Mouse (Mus musculus): Measurements from ENCODE around the gene Trir. TPM values are rescaled to one million over a fixed set of nuclear protein-coding genes. Genes with fewer than 3 reads are reported as not detected.

The Trir gene
- polyA plus RNA-seq, 1 experiment from 2014 or later = 163 TPM

GRCm38 (mm10) chr8:85037681-85038531 is 11.3 kb downstream of the Trir start:
- Histone ChIP-seq H3K4me2 (replicated peaks; ENCODE audit: low read depth, low read length) (peak overlapping the region; percentile 86), H3K4me3 (ENCODE audit: low read length) (peak overlapping the region; percentile 89), H3K27ac (ENCODE audit: low read depth, low read length) (peak overlapping the region; percentile 96), H3K27me3 (ENCODE audit: control insufficient read depth, insufficient read depth, low read length) (no peaks in the 10 kb centered on the region), H3K4me1 (ENCODE audit: control insufficient read depth, insufficient read depth, low read length) (peaks cover 13% of the 10 kb centered on the region; the same call in 1 of the 2 replicates), H3K9me3 (ENCODE audit: control insufficient read depth, low read length) (no peaks in the 10 kb centered on the region), H3K9ac (ENCODE audit: low read depth, low read length) (peak overlapping the region; percentile 84), H3K36me3 (ENCODE audit: control insufficient read depth, insufficient read depth, low read length) (peaks cover 35% of the 10 kb centered on the region)
- WGBS = under 1% methylated on average over 52 of the region's 57 CpGs
- 0 out of 2 replicates have a peak, but pooled peaks have one; percentile 2 for ATAC-seq (ENCODE audit: low FRiP score, low TSS enrichment)

DNA sequence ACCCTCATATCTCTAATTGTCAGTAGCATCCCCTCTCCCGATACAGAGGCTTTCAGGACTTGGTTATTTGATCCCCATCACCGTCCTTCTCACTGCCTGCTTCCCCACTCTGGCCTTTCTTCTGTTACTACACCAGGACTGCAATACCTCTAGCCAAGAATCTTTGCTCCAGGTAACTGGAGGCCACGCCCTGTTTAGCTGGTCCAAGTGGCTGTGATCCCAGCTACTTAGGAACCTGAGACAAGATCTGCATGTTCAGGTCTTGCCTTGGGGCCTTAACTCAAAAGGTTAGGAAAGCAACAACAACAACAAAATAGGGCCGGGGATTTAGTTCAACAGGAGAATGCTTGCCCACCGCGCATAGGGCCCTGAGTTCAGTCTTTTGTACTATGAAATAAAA is 17.0 kb downstream of the Trir start:
- Histone ChIP-seq H3K4me1 (ENCODE audit: control insufficient read depth, insufficient read depth, low read length) (peaks cover 6% of the 10 kb centered on the region; the same call in 1 of the 2 replicates), H3K9me3 (ENCODE audit: control insufficient read depth, low read length) (no peaks in the 10 kb centered on the region), H3K36me3 (ENCODE audit: control insufficient read depth, insufficient read depth, low read length) (peaks cover 87% of the 10 kb centered on the region), H3K9ac (ENCODE audit: low read depth, low read length) (no peak overlapping the region), H3K27me3 (ENCODE audit: control insufficient read depth, insufficient read depth, low read length) (no peaks in the 10 kb centered on the region), H3K4me2 (replicated peaks; ENCODE audit: low read depth, low read length) (no peak overlapping the region), H3K4me3 (ENCODE audit: low read length) (no peak overlapping the region), H3K27ac (ENCODE audit: low read depth, low read length) (no peak overlapping the region)
- 92% methylated on average over 6 of the region's 6 CpGs for WGBS
- ATAC-seq (ENCODE audit: low FRiP score, low TSS enrichment) = no peak

- Histone ChIP-seq H3K9me3 (ENCODE audit: control insufficient read depth, low read length) (no peaks in the 10 kb centered on the region), H3K4me3 (ENCODE audit: low read length) (no peak overlapping the region), H3K4me1 (ENCODE audit: control insufficient read depth, insufficient read depth, low read length) (peaks cover 6% of the 10 kb centered on the region), H3K4me2 (replicated peaks; ENCODE audit: low read depth, low read length) (no peak overlapping the region), H3K36me3 (ENCODE audit: control insufficient read depth, insufficient read depth, low read length) (peaks cover 49% of the 10 kb centered on the region), H3K27me3 (ENCODE audit: control insufficient read depth, insufficient read depth, low read length) (no peaks in the 10 kb centered on the region), H3K27ac (ENCODE audit: low read depth, low read length) (no peak overlapping the region), H3K9ac (ENCODE audit: low read depth, low read length) (no peak overlapping the region)
- no peak for ATAC-seq (ENCODE audit: low FRiP score, low TSS enrichment)
- WGBS = 80% methylated on average over 7 of the region's 7 CpGs
These were observed 30.7 kb downstream of the Trir start for GRCm38 (mm10) chr8:85057367-85057766.

GRCm38 (mm10) chr8:85059879-85060616 is 33.4 kb downstream of the Trir start, which contains the start of gene Fbxw9:
Gene Fbxw9 (plus strand): TSS chr8:85060055.
- peaks cover 26% of the 10 kb centered on the region for H3K36me3 ChIP-seq (ENCODE audit: control insufficient read depth, insufficient read depth, low read length)
- no peaks in the 10 kb centered on the region for H3K9me3 ChIP-seq (ENCODE audit: control insufficient read depth, low read length)
- under 1% methylated on average over 52 of the region's 53 CpGs for WGBS
- H3K9ac ChIP-seq (ENCODE audit: low read depth, low read length) = peak within 1 kb of the TSS; percentile 76
- H3K27me3 ChIP-seq (ENCODE audit: control insufficient read depth, insufficient read depth, low read length) = no peaks in the 10 kb centered on the region
- H3K4me1 ChIP-seq (ENCODE audit: control insufficient read depth, insufficient read depth, low read length) = peaks cover 6% of the 10 kb centered on the region
- peak; percentile 93 for ATAC-seq (ENCODE audit: low FRiP score, low TSS enrichment)
- peak within 1 kb of the TSS; percentile 91 for H3K4me2 ChIP-seq (replicated peaks; ENCODE audit: low read depth, low read length)
- H3K4me3 ChIP-seq (ENCODE audit: low read length) = peak within 1 kb of the TSS; percentile 89
- H3K27ac ChIP-seq (ENCODE audit: low read depth, low read length) = no peak within 1 kb of the TSS

- 96% methylated on average over 4 of the region's 4 CpGs for WGBS
- Histone ChIP-seq H3K27me3 (ENCODE audit: control insufficient read depth, insufficient read depth, low read length) (no peaks in the 10 kb centered on the region), H3K9ac (ENCODE audit: low read depth, low read length) (no peak overlapping the region), H3K27ac (ENCODE audit: low read depth, low read length) (no peak overlapping the region), H3K4me2 (replicated peaks; ENCODE audit: low read depth, low read length) (no peak overlapping the region), H3K9me3 (ENCODE audit: control insufficient read depth, low read length) (no peaks in the 10 kb centered on the region), H3K4me1 (ENCODE audit: control insufficient read depth, insufficient read depth, low read length) (peaks cover 6% of the 10 kb centered on the region), H3K36me3 (ENCODE audit: control insufficient read depth, insufficient read depth, low read length) (peaks cover 17% of the 10 kb centered on the region; the same call in 1 of the 2 replicates), H3K4me3 (ENCODE audit: low read length) (no peak overlapping the region)
- ATAC-seq (ENCODE audit: low FRiP score, low TSS enrichment) = no peak
These were observed 36.0 kb downstream of the Trir start for GRCm38 (mm10) chr8:85062603-85063002.

- Histone ChIP-seq H3K9ac (ENCODE audit: low read depth, low read length) (no peak overlapping the region), H3K9me3 (ENCODE audit: control insufficient read depth, low read length) (no peaks in the 10 kb centered on the region), H3K4me2 (replicated peaks; ENCODE audit: low read depth, low read length) (no peak overlapping the region), H3K4me3 (ENCODE audit: low read length) (no peak overlapping the region), H3K27ac (ENCODE audit: low read depth, low read length) (no peak overlapping the region), H3K4me1 (ENCODE audit: control insufficient read depth, insufficient read depth, low read length) (peaks cover 6% of the 10 kb centered on the region), H3K27me3 (ENCODE audit: control insufficient read depth, insufficient read depth, low read length) (no peaks in the 10 kb centered on the region), H3K36me3 (ENCODE audit: control insufficient read depth, insufficient read depth, low read length) (peaks cover 15% of the 10 kb centered on the region; the same call in 1 of the 2 replicates)
- WGBS = 39% methylated on average over 2 of the region's 2 CpGs
- no peak for ATAC-seq (ENCODE audit: low FRiP score, low TSS enrichment)
These were observed 38.6 kb downstream of the Trir start for GRCm38 (mm10) chr8:85065213-85065612.

- no peak overlapping the region for H3K4me3 ChIP-seq (ENCODE audit: low read length)
- WGBS = 96% methylated on average over 2 of the region's 2 CpGs
- H3K4me2 ChIP-seq (replicated peaks; ENCODE audit: low read depth, low read length) = no peak overlapping the region
- no peaks in the 10 kb centered on the region for H3K27me3 ChIP-seq (ENCODE audit: control insufficient read depth, insufficient read depth, low read length)
- H3K9me3 ChIP-seq (ENCODE audit: control insufficient read depth, low read length) = no peaks in the 10 kb centered on the region
- H3K36me3 ChIP-seq (ENCODE audit: control insufficient read depth, insufficient read depth, low read length) = peaks cover 15% of the 10 kb centered on the region; the same call in 1 of the 2 replicates
- H3K9ac ChIP-seq (ENCODE audit: low read depth, low read length) = no peak overlapping the region
- H3K27ac ChIP-seq (ENCODE audit: low read depth, low read length) = no peak overlapping the region
- no peak for ATAC-seq (ENCODE audit: low FRiP score, low TSS enrichment)
- no peaks in the 10 kb centered on the region; the same call in 1 of the 2 replicates for H3K4me1 ChIP-seq (ENCODE audit: control insufficient read depth, insufficient read depth, low read length)
These were observed 40.5 kb downstream of the Trir start for GRCm38 (mm10) chr8:85067155-85067554.

DNA sequence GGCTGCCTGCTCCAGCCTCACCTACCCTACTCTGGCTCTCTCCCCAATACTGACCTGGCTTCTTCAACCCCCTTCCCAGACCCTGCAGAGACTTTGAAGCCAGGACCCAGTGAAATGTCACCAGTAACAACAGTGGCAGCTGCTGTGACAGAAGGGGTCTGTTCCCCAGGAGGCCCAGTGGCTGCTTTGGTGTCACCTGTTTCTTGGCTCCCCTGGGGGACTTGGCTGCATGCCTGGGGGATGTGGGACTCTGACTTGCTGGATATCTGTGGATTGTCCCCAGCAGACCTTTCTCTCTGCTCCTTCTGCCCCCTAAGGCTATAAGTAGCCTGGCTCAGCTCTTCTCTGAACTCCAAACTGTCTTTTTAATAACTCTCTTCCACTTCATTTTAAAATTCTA is 41.4 kb downstream of the Trir start, which contains the start of gene Gm5741:
Gm5741 (minus strand) TSS at position 1 of the 400 bp plus-strand sequence.
- no peak within 1 kb of the TSS for H3K4me3 ChIP-seq (ENCODE audit: low read length)
- H3K9ac ChIP-seq (ENCODE audit: low read depth, low read length) = no peak within 1 kb of the TSS
- no peak within 1 kb of the TSS for H3K4me2 ChIP-seq (replicated peaks; ENCODE audit: low read depth, low read length)
- no peaks in the 10 kb centered on the region; the same call in none of the 2 replicates for H3K4me1 ChIP-seq (ENCODE audit: control insufficient read depth, insufficient read depth, low read length)
- ATAC-seq (ENCODE audit: low FRiP score, low TSS enrichment) = no peak
- no peak within 1 kb of the TSS for H3K27ac ChIP-seq (ENCODE audit: low read depth, low read length)
- H3K36me3 ChIP-seq (ENCODE audit: control insufficient read depth, insufficient read depth, low read length) = peaks cover 15% of the 10 kb centered on the region; the same call in 1 of the 2 replicates
- H3K27me3 ChIP-seq (ENCODE audit: control insufficient read depth, insufficient read depth, low read length) = no peaks in the 10 kb centered on the region
- H3K9me3 ChIP-seq (ENCODE audit: control insufficient read depth, low read length) = no peaks in the 10 kb centered on the region
